Mouse (Mus musculus): ENCODE measurements around the gene Fxyd1. TPM values are rescaled to one million over a fixed set of nuclear protein-coding genes. Genes with fewer than 3 reads are reported as not detected.

Gene Fxyd1
- polyA plus RNA-seq, 1 experiment from 2014 or later: not detected

DNA sequence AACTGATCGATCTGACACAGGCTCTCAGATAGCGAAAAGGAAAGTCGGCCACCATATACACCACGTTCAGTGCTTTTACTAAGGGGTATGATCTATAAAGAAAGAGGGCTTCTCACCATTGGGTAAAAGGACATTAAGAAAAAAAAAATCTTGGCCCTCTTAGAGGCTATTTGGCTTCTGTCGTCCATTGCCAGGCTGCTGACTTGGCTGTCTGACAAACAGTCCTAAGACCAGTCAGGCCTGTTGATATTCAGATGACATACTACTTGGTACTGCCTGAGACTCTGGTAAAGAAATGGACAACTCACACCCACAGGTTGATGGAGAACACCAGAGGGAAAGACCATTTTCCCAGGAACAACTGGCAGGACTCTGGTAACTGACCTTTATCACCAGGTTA lies 44.0 kb downstream of the Fxyd1 start:
- no peak for ATAC-seq
- H3K27me3 ChIP-seq: no peaks in the 10 kb centered on the region
- POLR2A ChIA-PET: no interaction called here
- no peak for TF ChIP-seq CTCF (IDR thresholded peaks at IDR 0.05)
- CTCF ChIA-PET: no interaction called here
- in situ Hi-C loops (cut with MboI; ENCODE audit: low pct_unique_long_range_greater_than_20kb): no loop called here
- no peak for DNase-seq (ENCODE audit: low read depth, low spot score)

DNA sequence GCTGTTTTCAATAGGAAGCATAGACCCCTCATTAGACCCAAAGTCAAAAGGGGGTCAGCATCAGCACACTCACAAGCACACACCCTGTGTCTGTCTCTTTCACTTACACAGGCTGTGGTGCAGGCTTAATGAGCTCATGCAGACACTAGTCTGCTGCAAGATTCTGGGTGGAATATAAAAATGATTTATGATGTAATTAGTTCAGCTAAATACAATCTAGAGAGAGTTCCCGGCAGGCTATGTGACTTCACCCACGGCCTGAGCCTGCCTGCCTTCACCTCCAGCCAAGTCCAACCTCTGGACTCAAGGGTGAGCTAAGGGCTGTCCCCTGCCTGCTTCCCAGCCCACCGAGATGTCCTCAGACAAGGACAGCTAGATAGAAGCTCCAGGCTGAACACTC lies 48.1 kb downstream of the Fxyd1 start:
- in situ Hi-C loops (cut with MboI; ENCODE audit: low pct_unique_long_range_greater_than_20kb): no loop called here
- peak; percentile 10 for ATAC-seq
- POLR2A ChIA-PET: no interaction called here

DNA sequence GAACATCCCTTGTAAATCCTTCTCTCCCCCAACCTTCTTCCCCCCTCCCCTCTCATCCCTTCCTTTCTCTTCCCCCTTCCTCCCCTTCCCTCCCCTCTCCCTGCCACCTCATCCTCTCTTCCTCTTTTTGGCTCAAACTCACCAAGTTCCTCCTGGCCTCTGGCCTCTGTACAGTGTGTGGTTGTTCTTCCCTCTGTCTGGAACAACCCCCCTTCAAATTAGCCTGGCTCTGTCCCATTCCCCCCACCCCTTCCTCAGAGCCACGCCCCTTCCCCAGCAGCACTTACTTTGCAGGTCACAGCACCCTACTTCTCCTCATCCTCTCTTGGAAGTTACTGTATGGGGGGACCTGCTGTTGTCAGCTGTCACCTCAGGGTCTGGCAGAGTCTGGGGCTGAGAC lies 48.8 kb downstream of the Fxyd1 start:
- ATAC-seq: no peak
- ChIA-PET POLR2A (no interaction called here), CTCF (no interaction called here)
- no peak for TF ChIP-seq CTCF (IDR thresholded peaks at IDR 0.05)
- H3K27me3 ChIP-seq: no peaks in the 10 kb centered on the region
- no peak for DNase-seq (ENCODE audit: low read depth, low spot score)
- in situ Hi-C loops (cut with MboI; ENCODE audit: low pct_unique_long_range_greater_than_20kb): no loop called here

More for the DNA sequence above, 48.1 kb downstream of the Fxyd1 start:
- TF ChIP-seq CTCF (IDR thresholded peaks at IDR 0.05): no peak
- no peak for DNase-seq (ENCODE audit: low read depth, low spot score)
- no peaks in the 10 kb centered on the region for H3K27me3 ChIP-seq
- CTCF ChIA-PET: no interaction called here

DNA sequence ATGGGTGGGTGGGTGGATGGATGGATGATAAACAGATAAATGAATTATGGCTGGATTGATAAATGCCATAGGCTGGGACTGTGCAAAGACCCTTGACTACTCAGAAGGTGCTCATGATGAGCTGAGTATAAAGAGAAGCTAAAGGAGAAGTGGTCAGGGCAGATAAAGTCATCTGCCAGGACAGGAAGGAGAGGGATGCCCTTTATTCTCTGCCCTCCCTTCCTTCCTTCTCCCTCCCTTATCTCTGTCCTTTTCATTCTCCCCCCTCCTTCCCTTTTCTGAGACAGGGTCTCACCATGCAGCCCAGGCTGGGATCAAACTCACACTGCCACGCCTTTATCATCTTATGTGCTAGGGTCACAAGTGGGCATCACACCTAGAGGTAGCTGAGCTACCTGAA lies 49.2 kb downstream of the Fxyd1 start:
- no peak for TF ChIP-seq CTCF (IDR thresholded peaks at IDR 0.05)
- no peaks in the 10 kb centered on the region for H3K27me3 ChIP-seq
- DNase-seq (ENCODE audit: low read depth, low spot score) (no peak), ATAC-seq (no peak)
- ChIA-PET POLR2A (no interaction called here), CTCF (no interaction called here)
- in situ Hi-C loops (cut with MboI; ENCODE audit: low pct_unique_long_range_greater_than_20kb): no loop called here

DNA sequence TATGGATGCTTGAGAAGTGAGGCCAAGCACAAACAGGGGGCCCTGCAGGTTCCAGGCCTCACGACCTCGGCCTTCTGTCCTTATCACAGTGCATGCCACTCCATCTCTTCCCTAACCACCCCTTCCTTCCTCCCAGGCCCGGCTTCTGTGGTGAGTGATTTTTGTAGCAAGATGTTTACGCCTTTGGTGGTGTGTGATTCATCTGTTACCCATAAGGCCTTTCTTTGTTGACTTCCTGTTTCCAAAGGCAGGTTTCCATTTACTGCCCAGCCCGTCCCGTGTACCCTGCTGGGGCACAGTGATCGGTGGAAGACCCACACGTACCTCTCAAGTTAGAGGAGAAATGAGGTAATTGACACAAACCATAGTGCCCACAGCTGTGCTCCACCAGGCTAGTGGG lies 54.3 kb downstream of the Fxyd1 start:
- ChIA-PET CTCF (no interaction called here), POLR2A (no interaction called here)
- no peaks in the 10 kb centered on the region for H3K27me3 ChIP-seq
- in situ Hi-C loops (cut with MboI; ENCODE audit: low pct_unique_long_range_greater_than_20kb): no loop called here
- TF ChIP-seq CTCF (IDR thresholded peaks at IDR 0.05): no peak
- no peak for DNase-seq (ENCODE audit: low read depth, low spot score)
- ATAC-seq: no peak

Other genes starting within 250 kb of the Fxyd1 start
- not detected for gene Ffar2, start 233.4 kb downstream of the Fxyd1 start, polyA plus RNA-seq (2021)
- not detected for gene Ffar3, start 201.0 kb downstream of the Fxyd1 start, polyA plus RNA-seq (2021)
- gene Ffar1, start 195.6 kb downstream of the Fxyd1 start, polyA plus RNA-seq (2021): not detected
- not detected for gene Cd22, start 176.9 kb downstream of the Fxyd1 start, polyA plus RNA-seq (2021)
- not detected for gene Mag, start 142.3 kb downstream of the Fxyd1 start, polyA plus RNA-seq (2021)
- gene Hamp2, start 132.5 kb downstream of the Fxyd1 start, polyA plus RNA-seq (2021): not detected
- not detected for gene Hamp, start 113.2 kb downstream of the Fxyd1 start, polyA plus RNA-seq (2021)
- 114 TPM for gene Usf2, start 100.4 kb downstream of the Fxyd1 start, polyA plus RNA-seq (2021)
- 15.1 TPM for gene Lsr, start 83.7 kb downstream of the Fxyd1 start, polyA plus RNA-seq (2021)
- 1.0 TPM for gene Fam187b, start 83.4 kb downstream of the Fxyd1 start, polyA plus RNA-seq (2021)
- gene Fxyd5, start 14.7 kb downstream of the Fxyd1 start, polyA plus RNA-seq (2021): 2.2 TPM
- gene Fxyd7, start 5.7 kb downstream of the Fxyd1 start, polyA plus RNA-seq (2021): not detected
- gene Lgi4, start 2.1 kb upstream of the Fxyd1 start, polyA plus RNA-seq (2021): 0.01 TPM
- not detected for gene Fxyd3, start 19.5 kb upstream of the Fxyd1 start, polyA plus RNA-seq (2021)
- gene Hpn, start 58.1 kb upstream of the Fxyd1 start, polyA plus RNA-seq (2021): 0.10 TPM
- gene Scn1b, start 69.8 kb upstream of the Fxyd1 start, polyA plus RNA-seq (2021): 8.5 TPM
- 48.2 TPM for gene Gramd1a, start 98.7 kb upstream of the Fxyd1 start, polyA plus RNA-seq (2021)
- gene Scgb2b2, start 233.3 kb upstream of the Fxyd1 start, polyA plus RNA-seq (2021): not detected
- gene Scgb1b2, start 234.6 kb upstream of the Fxyd1 start, polyA plus RNA-seq (2021): not detected

Measured in Patski (cell line).